ENCODE assay signal across 8 mouse cellular contexts in genomic region chr5:66075032-66075488, GRCm38 (mm10).
DNase-seq lines count a peak whose midpoint lies in the region; ATAC-seq lines count a peak whose summit lies in the region.

No protein-coding gene starts in this region.

- H3K4me3 ChIP-seq in hindbrain, embryonic 16.5 days (ENCODE audit: low read length) = no peak overlapping the region

- ATAC-seq in common myeloid progenitor, adult 5-6 weeks (replicated peaks; ENCODE audit: low read depth, poor library complexity, severe bottlenecking) = peak; percentile 79
- ATAC-seq in monocyte, adult 5-6 weeks (replicated peaks; ENCODE audit: insufficient number of reproducible peaks, low FRiP score, low TSS enrichment, poor library complexity, severe bottlenecking) = peak; percentile 85
- no peak for ATAC-seq in hindbrain, embryonic 16.5 days

- H3K27me3 ChIP-seq in hindbrain, embryonic 16.5 days (replicated peaks; ENCODE audit: control insufficient read depth, insufficient read depth, low read length) = no peaks in the 10 kb centered on the region

- no peak overlapping the region for H3K9ac ChIP-seq in hindbrain, embryonic 16.5 days (ENCODE audit: low read depth, low read length)

- no peaks in the 10 kb centered on the region for H3K4me1 ChIP-seq in hindbrain, embryonic 16.5 days (ENCODE audit: control insufficient read depth, insufficient read depth, low read depth, low read length)

- WGBS in hindbrain, embryonic 16.5 days = 90% methylated on average over 9 of the region's 9 CpGs

- H3K27ac ChIP-seq in hindbrain, embryonic 16.5 days (ENCODE audit: low read depth, low read length) = no peak overlapping the region

- H3K4me2 ChIP-seq in hindbrain, embryonic 16.5 days (ENCODE audit: low read length) = no peak overlapping the region

- H3K9me3 ChIP-seq in hindbrain, embryonic 16.5 days (ENCODE audit: control insufficient read depth, low read length) = no peaks in the 10 kb centered on the region

- H3K36me3 ChIP-seq in hindbrain, embryonic 16.5 days (ENCODE audit: control insufficient read depth, insufficient read depth, low read length) = no peaks in the 10 kb centered on the region

- DNase-seq in CD4-positive helper T cell, adult 2 months (ENCODE audit: low read depth, low spot score) = peak; percentile 86
- DNase-seq in kidney, postnatal 25 days = peak; percentile 47 to 80
- no peak for DNase-seq in frontal cortex, adult 2 months (ENCODE audit: extremely low spot score in 1 of 2, low spot score in 1 of 2)
- no peak for DNase-seq in cerebellum, adult 11 months
- DNase-seq in neural tube, embryonic 10.5 days (ENCODE audit: extremely low spot score, low spot score) = no peak

Comparison
In these comparisons a context has a peak if more than half of its experiments do, and no peak if none do; other contexts are left out.
1. DNase-seq: peak in CD4-positive helper T cell, adult 2 months (single experiment) and kidney, postnatal 25 days (2 of 2); none in frontal cortex, adult 2 months (0 of 2), cerebellum, adult 11 months (single experiment) and neural tube, embryonic 10.5 days (single experiment).